Mouse (Mus musculus) thymus, adult 2 months (tissue): ENCODE results near the gene Otud7a. TPM values are rescaled to one million over a fixed set of nuclear protein-coding genes. Genes with fewer than 3 reads are reported as not detected.
A peak's percentile ranks its signal among the peaks of the same experiment; 100 is the strongest.

ENCODE experiments used
- DNase-seq: peaks from one replicate; pipeline ENCODE4 v3.0.0; 2021
- H3K27ac ChIP-seq: fragments of 200-500 bp; 2 replicates; pipeline ENCODE4 v1.5.1; 2012; ENCODE audit warnings: low read length, control low read depth; ENCODE audit not compliant: control insufficient read depth, insufficient read depth
- H3K27me3 ChIP-seq: fragments of 200-500 bp; 2 replicates; pipeline ENCODE4 v1.6.1; 2012; ENCODE audit warnings: mild to moderate bottlenecking, low read length, moderate library complexity, mixed read lengths; ENCODE audit not compliant: control insufficient read depth, insufficient read depth
- H3K36me3 ChIP-seq: fragments of 200-500 bp; 2 replicates; pipeline ENCODE4 v1.6.1; 2012; ENCODE audit warnings: mild to moderate bottlenecking, low read length, moderate library complexity; ENCODE audit not compliant: control insufficient read depth, insufficient read depth
- H3K4me1 ChIP-seq: fragments of 200-500 bp; replicated peaks from 2 replicates; pipeline ENCODE4 v1.6.1; 2012; ENCODE audit warnings: low read length; ENCODE audit not compliant: control insufficient read depth, insufficient read depth
- H3K4me3 ChIP-seq: fragments of 200-500 bp; 2 replicates; pipeline ENCODE4 v1.5.1; 2012; ENCODE audit warnings: mild to moderate bottlenecking, low read length, control low read depth, moderate library complexity; ENCODE audit not compliant: control insufficient read depth, insufficient read depth
- CTCF ChIP-seq: fragments of 200-500 bp; IDR thresholded peaks from 2 replicates; pipeline ENCODE4 v1.5.1; 2012; ENCODE audit warnings: mild to moderate bottlenecking, control low read depth, low read length, moderate library complexity, borderline replicate concordance; ENCODE audit not compliant: control insufficient read depth, poor library complexity, insufficient read depth; ENCODE audit errors: extremely low read depth
- POLR2A ChIP-seq: fragments of 200-500 bp; IDR thresholded peaks from 2 replicates; pipeline ENCODE4 v1.6.1; 2012; ENCODE audit warnings: mild to moderate bottlenecking, low read length, control low read depth, moderate library complexity; ENCODE audit not compliant: control insufficient read depth, poor library complexity, insufficient read depth; ENCODE audit errors: extremely low read depth
- WGBS: fragments of 180-500 bp; shearing (Covaris S2); methylation state at CpG from one replicate; pipeline ENCODE4 v1.1.7; 2018; 5-methylcytosine and 5-hydroxymethylcytosine counted together
- polyA plus RNA-seq: library from polyadenylated mRNA; depleted of rRNA; stranded (reverse); fragments of >200 nt; gene quantifications from 2 replicates; pipeline ENCODE4 v1.2.3, GENCODE M21; 2012

Otud7a gene
- polyA plus RNA-seq, 1 experiment: 0.12 TPM

DNA sequence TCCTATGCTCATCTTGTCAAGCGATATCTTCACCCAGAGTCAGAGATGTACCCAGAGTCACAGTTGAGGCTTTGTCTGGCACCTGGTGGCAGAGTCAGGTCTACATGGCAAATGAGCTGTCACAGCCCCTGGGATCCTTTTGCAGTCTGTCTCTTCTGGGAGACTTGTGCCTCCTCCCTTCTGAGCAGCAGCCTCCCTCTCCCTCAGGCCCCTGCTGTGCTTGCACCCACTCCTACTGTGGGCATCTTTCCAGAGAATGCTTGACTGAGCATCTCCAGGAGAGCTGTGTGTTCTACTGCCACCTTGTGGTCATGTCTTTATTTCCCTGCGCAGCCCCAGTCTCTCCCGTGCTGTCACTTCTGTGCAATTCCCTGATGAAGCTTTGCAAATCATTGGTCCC is 227.4 kb downstream of the Otud7a start:
- H3K4me3 ChIP-seq: no peak overlapping the region
- no peaks in the 10 kb centered on the region for H3K27me3 ChIP-seq
- no peaks in the 10 kb centered on the region for H3K36me3 ChIP-seq
- no peaks in the 10 kb centered on the region for H3K4me1 ChIP-seq
- WGBS: 30% methylated on average over 3 of the region's 3 CpGs
- peak; percentile 18 for DNase-seq
- no peak overlapping the region for H3K27ac ChIP-seq
- TF ChIP-seq CTCF: peak; percentile 59; the same call in 1 of the 2 replicates
- TF ChIP-seq POLR2A: no peak

DNA sequence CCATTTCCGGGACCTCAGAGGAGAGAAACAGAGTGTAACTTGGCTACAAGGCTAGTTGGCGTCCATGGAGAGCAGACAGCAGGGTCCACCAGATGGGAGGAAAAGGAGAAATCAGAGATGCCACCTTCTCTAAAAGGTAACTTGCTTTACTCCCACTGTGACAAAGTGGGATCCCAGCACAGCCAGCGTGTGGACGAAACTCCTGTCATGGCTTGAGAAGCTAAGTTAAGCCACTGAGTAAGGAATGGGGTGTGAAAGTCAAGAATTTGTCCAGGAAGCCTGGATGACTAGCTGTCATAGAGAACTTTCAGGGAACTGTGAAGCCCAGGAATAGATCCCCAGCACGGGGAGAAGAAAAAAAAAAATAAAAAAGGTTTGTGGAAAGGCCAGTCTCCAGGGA is 232.1 kb downstream of the Otud7a start:
- no peak for TF ChIP-seq POLR2A
- TF ChIP-seq CTCF: no peak
- no peaks in the 10 kb centered on the region for H3K4me1 ChIP-seq
- no peak for DNase-seq
- no peak overlapping the region for H3K4me3 ChIP-seq
- no peak overlapping the region for H3K27ac ChIP-seq
- no peaks in the 10 kb centered on the region for H3K27me3 ChIP-seq
- H3K36me3 ChIP-seq: no peaks in the 10 kb centered on the region
- 88% methylated on average over 5 of the region's 5 CpGs for WGBS

DNA sequence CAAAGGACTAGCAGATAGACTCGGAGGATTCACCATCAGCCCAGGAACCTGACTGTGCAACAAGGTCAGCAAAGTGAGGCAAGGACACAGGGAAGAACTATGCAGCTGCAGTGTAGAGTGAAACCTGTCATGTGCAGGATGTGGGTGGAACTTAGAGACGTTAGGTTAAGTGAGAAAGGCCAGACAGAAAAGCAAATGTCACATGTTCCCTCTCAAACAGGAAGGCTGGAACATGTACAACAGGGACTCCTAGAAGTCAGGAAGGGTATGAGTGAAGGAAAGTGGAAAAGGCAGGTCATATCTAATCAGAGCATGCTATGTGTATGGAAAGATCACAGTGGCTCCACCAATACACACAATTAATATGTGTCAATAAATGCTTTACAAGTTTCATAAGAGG is 232.6 kb downstream of the Otud7a start:
- H3K36me3 ChIP-seq: no peaks in the 10 kb centered on the region
- H3K27ac ChIP-seq: no peak overlapping the region
- H3K4me3 ChIP-seq: no peak overlapping the region
- H3K27me3 ChIP-seq: no peaks in the 10 kb centered on the region
- H3K4me1 ChIP-seq: no peaks in the 10 kb centered on the region
- no peak for TF ChIP-seq CTCF
- no peak for TF ChIP-seq POLR2A
- 28% methylated on average over 2 of the region's 2 CpGs for WGBS
- no peak for DNase-seq

- TF ChIP-seq POLR2A (no peak), CTCF (no peak)
- WGBS: 84% methylated on average over 4 of the region's 4 CpGs
Measured at GRCm38 (mm10) chr7:63687056-63687455, 242.5 kb downstream of the Otud7a start.

GRCm38 (mm10) chr7:63697921-63698320 is 253.4 kb downstream of the Otud7a start:
- no peaks in the 10 kb centered on the region for H3K4me1 ChIP-seq
- H3K36me3 ChIP-seq: no peaks in the 10 kb centered on the region
- TF ChIP-seq POLR2A: no peak
- no peak for TF ChIP-seq CTCF
- 96% methylated on average over 4 of the region's 4 CpGs for WGBS
- H3K27ac ChIP-seq: no peak overlapping the region
- no peak overlapping the region for H3K4me3 ChIP-seq
- DNase-seq: no peak
- no peaks in the 10 kb centered on the region for H3K27me3 ChIP-seq

More at GRCm38 (mm10) chr7:63687056-63687455, 242.5 kb downstream of the Otud7a start:
- Histone ChIP-seq H3K4me3 (no peak overlapping the region), H3K27me3 (no peaks in the 10 kb centered on the region), H3K36me3 (no peaks in the 10 kb centered on the region), H3K4me1 (no peaks in the 10 kb centered on the region), H3K27ac (no peak overlapping the region)
- no peak for DNase-seq

DNA sequence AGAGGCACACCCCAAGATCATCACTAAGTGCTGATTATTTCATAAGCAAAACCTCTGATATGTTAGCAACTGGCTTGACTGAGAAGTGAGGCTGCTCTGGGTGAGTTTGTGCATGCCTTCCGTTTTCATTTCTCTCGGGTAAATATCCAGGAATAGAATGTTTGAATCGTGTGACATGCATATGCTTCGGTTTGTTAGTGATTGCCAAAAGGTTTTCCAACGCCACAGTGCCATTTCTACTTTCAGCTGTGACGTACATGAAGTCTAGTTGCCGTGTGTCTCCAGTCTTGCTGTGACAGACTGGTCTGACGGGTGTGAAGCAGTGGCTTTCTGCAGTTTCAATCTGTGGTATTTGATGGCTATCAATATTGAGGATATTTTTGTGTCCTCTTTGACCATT is 273.4 kb downstream of the Otud7a start:
- DNase-seq: no peak
- Histone ChIP-seq H3K36me3 (no peaks in the 10 kb centered on the region), H3K27me3 (no peaks in the 10 kb centered on the region), H3K27ac (no peak overlapping the region), H3K4me1 (no peaks in the 10 kb centered on the region), H3K4me3 (no peak overlapping the region)
- TF ChIP-seq POLR2A (no peak), CTCF (no peak)
- WGBS: 88% methylated on average over 8 of the region's 8 CpGs

- H3K27me3 ChIP-seq: no peaks in the 10 kb centered on the region
- H3K36me3 ChIP-seq: no peaks in the 10 kb centered on the region
- H3K4me3 ChIP-seq: no peak overlapping the region
- H3K27ac ChIP-seq: no peak overlapping the region
- DNase-seq: no peak
- H3K4me1 ChIP-seq: no peaks in the 10 kb centered on the region
- WGBS: 90% methylated on average over 13 of the region's 13 CpGs
- no peak for TF ChIP-seq POLR2A
- TF ChIP-seq CTCF: no peak
Measured at GRCm38 (mm10) chr7:63719183-63719944, 274.8 kb downstream of the Otud7a start.
